Mouse (Mus musculus): ENCODE data around the gene Psmb1. TPM values are rescaled to one million over a fixed set of nuclear protein-coding genes. Genes with fewer than 3 reads are reported as not detected.
"Not testable (repeated sequence)": the region's sequence is repeated elsewhere in the genome, so short reads cannot be mapped to it uniquely, and the experiment has no call there.

Psmb1 gene
- polyA plus RNA-seq, 1 experiment from 2014 or later: 70.7 TPM

DNA sequence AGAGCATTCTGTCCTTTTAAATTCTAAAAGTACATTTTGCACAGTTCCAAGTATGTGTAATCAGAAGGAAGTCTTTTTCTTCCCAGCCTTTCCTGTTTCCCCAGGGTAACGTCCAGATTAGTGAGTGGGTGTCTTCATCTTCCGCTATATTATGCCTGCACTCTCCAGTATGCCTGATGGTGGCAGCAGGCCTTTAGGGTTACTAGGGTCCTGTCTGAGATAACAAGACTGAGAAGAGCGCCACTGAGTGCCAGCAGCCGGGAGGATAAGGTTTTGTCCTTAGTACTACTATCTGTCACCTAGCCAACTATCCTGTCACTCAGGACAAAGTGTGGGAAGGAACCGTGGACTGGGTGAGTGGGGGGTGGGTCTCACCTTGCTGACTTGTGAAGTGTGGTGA lies 18.2 kb upstream of the Psmb1 start:
- no peaks in the 10 kb centered on the region; the same call in 1 of the 2 replicates for H3K79me2 ChIP-seq (ENCODE audit: inconsistent target)
- 84% methylated on average over 4 of the region's 5 CpGs for WGBS (ENCODE audit: missing documents)
- no peak overlapping the region for H3K27ac ChIP-seq
- H3K36me3 ChIP-seq (ENCODE audit: inconsistent target): peaks cover 82% of the 10 kb centered on the region
- no peak overlapping the region for H3K4me3 ChIP-seq (ENCODE audit: inconsistent target)

DNA sequence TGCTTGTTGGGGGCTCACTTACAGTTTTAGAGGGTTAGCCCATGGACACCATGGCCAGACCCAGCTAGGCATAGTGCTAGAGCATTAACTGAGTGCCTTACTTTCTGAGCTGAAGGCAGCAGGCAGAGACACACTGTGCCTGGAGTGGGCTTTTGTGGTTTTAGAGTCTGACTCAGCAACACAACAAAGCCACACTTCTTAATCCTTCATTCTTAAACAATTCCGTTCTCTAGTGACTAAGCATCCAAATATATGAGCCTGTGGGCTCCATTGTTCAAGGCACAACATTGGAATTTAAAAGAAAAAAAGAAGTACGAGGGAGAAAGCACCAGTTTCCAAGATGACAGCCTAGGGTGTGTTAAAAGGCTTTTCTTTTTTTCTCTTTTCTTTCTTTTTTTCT lies 11.1 kb upstream of the Psmb1 start:
- Histone ChIP-seq H3K27ac (no peak overlapping the region), H3K36me3 (ENCODE audit: inconsistent target) (peaks cover 81% of the 10 kb centered on the region), H3K4me3 (ENCODE audit: inconsistent target) (no peak overlapping the region), H3K79me2 (ENCODE audit: inconsistent target) (no peaks in the 10 kb centered on the region)
- 94% methylated on average over 2 of the region's 2 CpGs for WGBS (ENCODE audit: missing documents)

DNA sequence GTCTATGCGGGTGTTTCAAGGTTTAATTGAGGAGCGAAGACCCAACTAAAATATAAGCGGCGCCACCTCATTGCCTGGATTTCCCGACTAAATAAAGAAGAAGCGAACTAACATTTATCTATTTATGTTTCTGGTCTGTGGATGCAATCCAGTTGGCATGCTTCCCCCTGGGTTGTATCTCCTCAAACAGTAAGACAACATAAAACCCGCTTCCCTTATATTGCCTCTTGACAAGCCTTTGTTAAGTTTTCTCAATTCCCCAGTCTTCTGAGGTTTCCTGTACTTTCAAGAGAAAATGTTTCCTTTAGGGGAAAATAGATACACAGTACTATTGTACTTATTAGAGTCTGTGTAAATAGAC lies 818 bp downstream of the Psmb1 start:
- Histone ChIP-seq H3K27ac (peak overlapping the region; percentile 68), H3K79me2 (ENCODE audit: inconsistent target) (peaks cover 74% of the 10 kb centered on the region), H3K36me3 (ENCODE audit: inconsistent target) (peaks cover 18% of the 10 kb centered on the region), H3K4me3 (ENCODE audit: inconsistent target) (peak overlapping the region; percentile 92)
- WGBS (ENCODE audit: missing documents): 65% methylated on average over 7 of the region's 7 CpGs

DNA sequence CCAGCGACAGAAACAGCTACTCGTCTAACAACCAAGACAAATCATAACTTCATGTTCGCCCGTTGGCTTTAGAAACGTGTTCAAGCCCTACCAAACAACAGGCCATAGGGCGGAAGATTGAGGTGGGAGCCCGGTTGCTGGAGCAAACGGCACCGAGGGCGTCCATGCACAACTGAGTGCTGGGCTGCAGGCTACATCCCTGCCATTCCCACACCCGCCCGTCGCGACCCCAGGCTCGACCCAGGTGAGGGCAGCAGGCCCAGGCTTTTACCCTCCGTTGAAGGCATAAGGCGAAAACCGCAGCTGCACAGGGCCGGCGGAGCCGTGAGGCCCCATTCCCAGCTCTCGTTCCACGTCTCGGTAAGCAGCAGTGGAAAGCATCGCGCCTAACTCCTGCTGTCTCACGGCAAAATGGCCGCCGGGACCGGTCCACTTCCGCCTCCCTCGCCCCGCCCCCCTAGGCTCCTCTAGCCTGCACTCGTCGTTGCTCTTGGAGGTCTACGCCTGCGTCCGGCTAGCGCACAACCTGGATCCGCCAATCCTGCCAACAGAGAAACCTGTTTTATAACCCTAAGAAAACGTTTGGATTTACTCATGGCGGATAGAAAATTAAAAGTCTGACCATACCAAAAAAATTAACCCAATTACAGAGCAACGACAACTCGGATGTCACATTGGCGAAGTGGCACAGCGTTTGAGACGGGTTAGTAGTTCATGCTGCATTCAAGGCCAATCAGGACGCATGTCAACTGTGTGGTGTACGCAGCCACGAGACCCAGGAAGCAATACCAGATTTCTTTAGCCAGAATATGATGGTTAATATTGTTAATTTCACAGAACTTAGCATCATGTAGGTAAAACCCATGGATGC lies 1.4 kb downstream of the Psmb1 start:
- H3K79me2 ChIP-seq (ENCODE audit: inconsistent target): peaks cover 80% of the 10 kb centered on the region

DNA sequence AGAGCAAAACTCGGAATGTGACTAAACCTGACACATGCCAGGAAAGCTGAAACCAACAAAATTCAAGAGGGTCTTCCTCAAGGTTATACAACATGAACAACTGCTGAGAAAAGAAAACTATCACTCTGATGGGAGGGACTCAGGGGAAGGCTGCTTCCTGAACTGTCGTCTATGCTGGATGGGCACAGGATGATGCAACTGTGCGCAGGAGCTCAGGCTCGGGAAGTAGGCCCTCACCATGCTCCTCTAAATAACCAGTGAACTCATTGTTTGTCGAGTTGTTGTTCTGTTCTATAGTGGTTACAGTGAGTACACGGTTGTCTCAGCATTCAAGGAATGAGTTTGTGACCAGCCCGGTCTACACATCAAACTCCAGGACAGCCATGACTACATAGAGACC lies 9.0 kb downstream of the Psmb1 start:
- peaks cover 67% of the 10 kb centered on the region for H3K79me2 ChIP-seq (ENCODE audit: inconsistent target)
- no peak overlapping the region for H3K4me3 ChIP-seq (ENCODE audit: inconsistent target)
- no peak overlapping the region for H3K27ac ChIP-seq
- H3K36me3 ChIP-seq (ENCODE audit: inconsistent target): peaks cover 53% of the 10 kb centered on the region
- 77% methylated on average over 7 of the region's 7 CpGs for WGBS (ENCODE audit: missing documents)

More for the DNA sequence above, 1.4 kb downstream of the Psmb1 start:
- Histone ChIP-seq H3K27ac (peak overlapping the region; percentile 68), H3K4me3 (ENCODE audit: inconsistent target) (peak overlapping the region; percentile 92), H3K36me3 (ENCODE audit: inconsistent target) (peaks cover 19% of the 10 kb centered on the region)
- 2% methylated on average over 50 of the region's 50 CpGs for WGBS (ENCODE audit: missing documents)

DNA sequence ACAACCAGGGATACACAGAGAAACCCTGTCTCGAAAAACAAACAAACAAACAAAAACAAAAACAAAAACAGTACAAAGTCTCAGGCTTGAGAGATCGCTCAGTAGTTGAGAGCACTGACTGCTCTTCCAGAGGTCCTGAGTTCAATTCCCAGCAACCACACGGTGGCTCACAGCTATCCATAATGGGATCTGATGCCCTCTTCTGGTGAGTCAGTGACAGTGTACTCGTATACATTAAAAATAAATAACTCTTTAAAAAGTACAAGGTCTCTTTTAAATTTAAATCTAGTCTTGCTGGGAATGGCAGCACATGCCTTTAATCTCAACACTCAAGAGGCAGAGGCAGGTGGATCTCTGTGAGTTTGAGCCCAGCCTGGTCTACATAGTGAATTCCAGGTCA lies 26.9 kb downstream of the Psmb1 start:
- Histone ChIP-seq H3K79me2 (ENCODE audit: inconsistent target) (no peaks in the 10 kb centered on the region), H3K4me3 (ENCODE audit: inconsistent target) (no peak overlapping the region), H3K27ac (no peak overlapping the region), H3K36me3 (ENCODE audit: inconsistent target) (peaks cover 60% of the 10 kb centered on the region)
- WGBS (ENCODE audit: missing documents): 91% methylated on average over 4 of the region's 4 CpGs

DNA sequence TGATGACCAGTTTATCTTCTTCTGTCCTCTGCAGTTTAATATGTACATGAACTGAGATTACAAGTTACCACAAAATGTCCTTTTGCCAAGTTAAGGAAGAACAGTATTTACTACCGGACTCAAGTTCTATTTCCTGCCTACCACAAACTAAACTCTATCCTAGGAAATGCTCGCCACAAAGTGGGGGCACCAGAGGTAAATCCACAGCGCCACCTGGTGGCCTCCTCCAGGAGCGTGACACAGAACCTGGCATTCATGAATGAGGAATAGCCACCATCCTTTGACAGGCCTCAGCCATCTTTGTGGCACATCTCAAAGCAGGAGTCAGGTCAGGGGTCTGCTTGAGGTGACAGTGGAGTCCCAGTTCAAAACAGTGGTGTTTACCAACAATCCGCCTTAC lies 31.9 kb downstream of the Psmb1 start:
- WGBS (ENCODE audit: missing documents): 20% methylated on average over 5 of the region's 5 CpGs
- Histone ChIP-seq H3K27ac (no peak overlapping the region), H3K36me3 (ENCODE audit: inconsistent target) (peaks cover 11% of the 10 kb centered on the region), H3K79me2 (ENCODE audit: inconsistent target) (no peaks in the 10 kb centered on the region), H3K4me3 (ENCODE audit: inconsistent target) (no peak overlapping the region)

DNA sequence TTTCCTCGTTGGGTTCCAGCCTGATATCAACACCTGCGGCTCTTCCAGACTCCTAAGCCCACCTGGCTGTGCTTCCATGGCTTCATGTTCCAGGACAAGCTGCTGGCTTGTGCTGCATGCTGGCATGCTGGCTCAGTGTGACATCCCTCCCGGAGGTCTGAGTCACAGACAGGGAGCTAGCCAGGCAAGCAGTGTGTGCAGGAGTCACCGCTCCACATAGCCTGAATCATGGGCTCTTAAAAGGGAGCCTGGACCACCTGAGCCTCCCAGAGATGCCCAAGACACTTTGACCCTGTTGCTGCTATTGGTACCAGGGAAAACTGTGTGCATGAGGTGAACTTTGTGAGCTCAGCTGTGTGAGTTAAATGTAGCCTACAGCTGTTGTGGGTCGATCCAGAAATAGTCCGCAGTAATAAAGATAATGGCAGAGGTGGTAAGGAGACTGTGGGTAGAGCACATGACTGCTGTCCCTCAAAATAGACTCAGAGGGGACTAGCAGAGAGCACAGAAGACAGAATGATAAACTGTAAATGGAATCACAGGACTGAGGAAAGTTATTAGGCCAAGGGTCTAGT lies 37.5 kb downstream of the Psmb1 start:
- 95% methylated on average over 6 of the region's 6 CpGs for WGBS (ENCODE audit: missing documents)

DNA sequence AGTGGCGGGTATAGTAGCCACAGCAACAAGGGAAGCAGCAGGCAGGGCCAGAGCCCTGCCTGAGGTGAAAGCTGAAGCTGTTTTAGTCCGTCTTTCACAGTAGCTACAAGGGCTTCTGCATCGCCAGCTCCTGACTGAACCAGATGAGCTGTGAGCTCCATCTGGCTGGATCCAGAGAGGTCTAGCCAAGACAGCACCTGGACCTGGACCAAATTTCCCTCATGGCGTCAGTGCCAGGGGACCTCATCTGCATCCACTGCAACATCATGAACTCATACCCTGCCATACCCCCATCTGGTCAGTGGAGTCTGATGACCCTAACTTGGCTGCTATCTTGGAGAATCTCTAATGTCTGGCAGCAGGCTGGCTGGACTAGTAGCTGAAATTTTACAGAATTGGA lies 39.8 kb downstream of the Psmb1 start:
- Histone ChIP-seq H3K4me3 (ENCODE audit: inconsistent target) (no peak overlapping the region), H3K79me2 (ENCODE audit: inconsistent target) (no peaks in the 10 kb centered on the region), H3K27ac (no peak overlapping the region), H3K36me3 (ENCODE audit: inconsistent target) (no peaks in the 10 kb centered on the region)
- WGBS (ENCODE audit: missing documents): 97% methylated on average over 4 of the region's 4 CpGs

More for the DNA sequence above, 37.5 kb downstream of the Psmb1 start:
- Histone ChIP-seq H3K79me2 (ENCODE audit: inconsistent target) (no peaks in the 10 kb centered on the region), H3K27ac (no peak overlapping the region), H3K4me3 (ENCODE audit: inconsistent target) (no peak overlapping the region), H3K36me3 (ENCODE audit: inconsistent target) (no peaks in the 10 kb centered on the region)

DNA sequence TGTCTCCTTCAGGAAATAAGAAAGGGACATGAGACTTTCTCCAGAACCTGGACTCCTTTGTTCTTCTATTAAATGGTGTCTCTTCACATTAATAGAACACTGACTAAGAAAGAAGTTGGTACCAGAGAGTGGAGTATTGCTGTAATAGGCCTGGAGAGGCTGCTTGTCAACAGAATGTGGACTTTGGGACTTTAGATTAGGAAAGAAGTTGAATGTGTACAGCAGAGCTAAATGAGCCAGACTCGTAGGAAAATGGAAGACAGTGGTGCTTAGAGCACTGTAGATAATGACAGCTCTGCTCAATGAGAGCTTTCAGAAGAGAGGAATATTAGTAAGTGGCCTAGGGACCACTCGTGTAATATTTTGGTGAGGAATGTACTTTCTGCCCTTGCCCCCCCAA lies 43.0 kb downstream of the Psmb1 start:
- H3K27ac ChIP-seq: no peak overlapping the region

DNA sequence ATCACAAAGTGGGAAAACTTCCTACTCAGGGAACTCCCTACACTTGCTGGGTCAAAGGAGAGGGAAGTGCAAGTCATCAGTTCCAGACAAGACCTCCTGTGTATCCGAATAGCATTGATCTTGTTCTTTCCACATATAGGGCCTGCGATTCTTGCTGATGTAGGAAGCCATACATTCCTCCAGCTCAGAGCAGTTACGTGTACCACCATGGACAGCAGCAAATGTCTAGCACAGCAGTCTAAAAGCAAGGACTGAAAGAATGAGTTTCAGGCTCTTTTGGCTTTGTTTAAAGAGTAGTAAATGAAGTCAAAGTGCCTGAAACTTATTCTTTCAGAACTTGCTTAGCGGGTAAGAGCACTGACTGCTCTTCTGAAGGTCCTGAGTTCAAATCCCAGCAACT lies 44.3 kb downstream of the Psmb1 start:
- Histone ChIP-seq H3K4me3 (ENCODE audit: inconsistent target) (no peak overlapping the region), H3K36me3 (ENCODE audit: inconsistent target) (no peaks in the 10 kb centered on the region), H3K79me2 (ENCODE audit: inconsistent target) (no peaks in the 10 kb centered on the region), H3K27ac (no peak overlapping the region)
- WGBS (ENCODE audit: missing documents): 98% methylated on average over 4 of the region's 4 CpGs

More for the DNA sequence above, 43.0 kb downstream of the Psmb1 start:
- Histone ChIP-seq H3K36me3 (ENCODE audit: inconsistent target) (no peaks in the 10 kb centered on the region), H3K4me3 (ENCODE audit: inconsistent target) (no peak overlapping the region), H3K79me2 (ENCODE audit: inconsistent target) (no peaks in the 10 kb centered on the region)
- 93% methylated on average over 2 of the region's 2 CpGs for WGBS (ENCODE audit: missing documents)

DNA sequence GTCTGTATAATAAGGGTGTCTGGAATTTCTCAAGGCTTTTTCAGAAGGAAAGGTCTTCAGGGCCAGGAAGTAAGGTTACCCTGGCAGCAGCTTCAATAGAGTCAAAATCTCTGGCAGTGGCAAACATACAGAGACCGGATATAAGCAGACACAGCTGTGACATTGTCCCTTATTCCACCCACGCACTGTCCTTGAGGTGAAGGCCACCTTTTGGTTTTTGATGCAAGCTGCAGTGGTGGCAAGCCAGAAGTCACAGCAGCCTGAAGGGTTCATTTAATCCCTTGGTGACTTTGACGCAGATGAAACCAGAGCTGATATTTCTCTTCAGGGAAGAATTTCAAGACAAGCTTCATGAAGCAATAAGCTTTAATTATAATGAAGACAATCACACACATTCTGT lies 49.9 kb downstream of the Psmb1 start:
- Histone ChIP-seq H3K36me3 (ENCODE audit: inconsistent target) (no peaks in the 10 kb centered on the region), H3K4me3 (ENCODE audit: inconsistent target) (no peak overlapping the region), H3K27ac (no peak overlapping the region), H3K79me2 (ENCODE audit: inconsistent target) (no peaks in the 10 kb centered on the region)
- 79% methylated on average over 3 of the region's 3 CpGs for WGBS (ENCODE audit: missing documents)

DNA sequence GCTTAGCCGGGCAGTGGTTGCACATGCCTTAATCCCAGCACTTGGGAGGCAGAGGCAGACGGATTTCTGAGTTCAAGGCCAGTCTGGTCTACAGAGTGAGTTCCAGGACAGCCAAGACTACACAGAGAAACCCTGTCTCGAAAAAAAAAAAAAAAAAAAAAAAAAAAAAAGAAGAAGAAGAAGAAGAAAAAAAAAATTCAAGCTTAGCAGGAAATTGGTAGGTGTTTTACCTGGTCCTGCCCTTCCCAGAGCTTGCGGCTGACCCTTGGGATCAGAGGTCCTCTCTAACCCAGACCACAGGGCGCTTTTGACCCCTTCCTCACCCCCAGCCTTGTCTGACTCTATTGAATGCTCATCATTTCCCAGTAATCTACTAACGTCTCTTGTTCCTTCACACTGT lies 50.4 kb downstream of the Psmb1 start:
- not testable (repeated sequence) for H3K4me3 ChIP-seq (ENCODE audit: inconsistent target); H3K27ac ChIP-seq; H3K79me2 ChIP-seq (ENCODE audit: inconsistent target); H3K36me3 ChIP-seq (ENCODE audit: inconsistent target)
- WGBS (ENCODE audit: missing documents): 80% methylated on average over 5 of the region's 6 CpGs

DNA sequence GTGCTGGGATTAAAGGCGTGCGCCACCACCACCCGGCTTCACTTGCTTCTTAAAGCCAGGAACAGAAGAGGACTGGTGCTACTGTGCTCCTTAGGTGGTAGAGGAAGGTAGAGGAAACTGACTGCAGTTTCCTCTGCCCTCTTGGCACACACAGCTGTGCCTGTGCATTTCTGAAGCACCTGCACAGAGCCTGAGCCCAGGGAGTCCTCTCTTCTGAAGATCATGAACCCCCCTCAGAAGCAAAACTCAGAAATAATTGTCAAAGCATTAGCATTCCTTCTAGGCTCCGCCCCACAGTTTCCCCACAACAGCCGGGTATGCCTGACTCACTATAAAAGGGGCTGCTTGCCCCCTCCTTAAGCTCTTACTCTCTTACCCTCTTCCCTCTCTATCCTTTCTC lies 51.7 kb downstream of the Psmb1 start:
- no peaks in the 10 kb centered on the region for H3K36me3 ChIP-seq (ENCODE audit: inconsistent target)
- H3K27ac ChIP-seq: no peak overlapping the region
- H3K4me3 ChIP-seq (ENCODE audit: inconsistent target): no peak overlapping the region
- WGBS (ENCODE audit: missing documents): 71% methylated on average over 5 of the region's 5 CpGs
- no peaks in the 10 kb centered on the region for H3K79me2 ChIP-seq (ENCODE audit: inconsistent target)

DNA sequence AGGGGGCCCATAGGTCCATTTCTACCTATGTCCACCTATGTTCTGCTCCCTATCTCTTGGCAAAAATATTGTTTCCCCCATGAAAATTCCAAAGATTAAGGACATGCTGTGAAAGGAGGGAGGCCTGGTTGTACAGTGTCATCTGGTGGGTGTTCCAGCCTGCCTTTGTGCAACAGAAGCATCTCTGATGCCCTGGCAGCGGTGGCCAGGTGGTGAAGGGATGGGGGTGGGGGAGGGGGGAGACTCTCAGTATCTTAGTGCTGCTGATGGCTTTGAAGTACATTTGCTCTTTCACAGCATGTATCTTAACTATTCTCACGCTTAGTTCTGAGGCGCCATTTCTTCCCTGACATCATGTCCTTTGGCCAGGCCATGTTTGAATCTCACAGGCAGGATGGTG lies 54.1 kb downstream of the Psmb1 start:
- Histone ChIP-seq H3K79me2 (ENCODE audit: inconsistent target) (no peaks in the 10 kb centered on the region), H3K27ac (no peak overlapping the region), H3K36me3 (ENCODE audit: inconsistent target) (no peaks in the 10 kb centered on the region), H3K4me3 (ENCODE audit: inconsistent target) (no peak overlapping the region)
- 100% methylated on average over 2 of the region's 3 CpGs for WGBS (ENCODE audit: missing documents)
